Mouse (Mus musculus): ENCODE measurements at regions not wholly inside any gene's neighbourhood (a gene's known extent, or its start where the extent isn't known, plus 50 kb on each side); places are given as distances from the start of the nearest gene placed in this dataset.

GRCm38 (mm10) chr3:27815201-27815695 is 80.9 kb downstream of the Tmem212 start:
- peak; percentile 74 for DNase-seq

- DNase-seq = peak; percentile 59
Observed at GRCm38 (mm10) chr3:27804271-27804670, 91.9 kb downstream of the Tmem212 start.

DNA sequence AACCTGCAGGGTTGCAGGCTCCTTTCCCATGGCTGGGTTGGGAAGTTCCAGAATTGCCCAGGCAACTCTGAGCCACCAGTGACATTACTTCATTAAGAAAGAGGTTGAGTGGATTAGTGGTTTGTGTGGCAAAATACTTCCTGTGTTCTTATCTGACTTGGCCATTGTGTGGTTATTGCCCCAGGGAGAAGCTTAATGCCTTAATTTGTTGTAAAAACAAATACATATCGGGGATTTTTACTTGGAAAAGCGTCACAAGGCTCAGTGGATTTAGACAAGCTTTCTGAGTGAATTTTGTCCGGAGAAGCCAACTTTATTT is 80.5 kb upstream of the Fndc3b start:
- no peak for DNase-seq

DNA sequence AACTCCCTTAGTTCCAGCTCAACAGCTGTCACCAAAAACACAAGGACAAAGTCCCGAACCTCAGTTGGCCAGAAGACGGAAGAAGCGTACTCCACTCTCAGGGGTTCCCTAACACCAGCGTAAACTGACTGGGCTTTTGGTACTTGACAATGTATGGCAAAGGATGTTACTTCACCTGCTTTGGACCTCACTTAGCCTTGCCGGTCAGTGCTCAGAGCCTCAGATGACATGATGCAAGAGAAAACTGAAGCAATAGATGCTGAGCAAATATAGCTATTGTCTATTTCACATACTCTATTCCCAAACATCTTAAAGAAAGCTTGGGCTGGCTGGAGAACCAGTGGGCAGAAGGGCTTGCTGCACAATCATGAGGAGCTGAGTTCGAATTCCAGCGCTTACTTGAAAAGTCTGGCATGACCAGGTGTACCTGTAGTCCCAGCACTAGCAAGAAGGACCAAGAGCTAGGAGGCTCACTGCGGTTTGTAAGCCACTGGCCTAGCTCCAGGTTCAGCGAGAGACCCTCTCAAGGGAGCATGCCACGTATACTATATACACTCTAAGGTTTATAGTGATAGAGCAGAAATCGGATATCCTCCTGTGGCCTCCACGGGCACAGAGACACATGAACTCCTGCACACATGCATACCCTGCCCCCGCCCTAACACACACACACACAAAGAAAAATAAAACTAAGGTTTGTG is 80.0 kb upstream of the Fndc3b start:
- DNase-seq = peak; percentile 88

DNA sequence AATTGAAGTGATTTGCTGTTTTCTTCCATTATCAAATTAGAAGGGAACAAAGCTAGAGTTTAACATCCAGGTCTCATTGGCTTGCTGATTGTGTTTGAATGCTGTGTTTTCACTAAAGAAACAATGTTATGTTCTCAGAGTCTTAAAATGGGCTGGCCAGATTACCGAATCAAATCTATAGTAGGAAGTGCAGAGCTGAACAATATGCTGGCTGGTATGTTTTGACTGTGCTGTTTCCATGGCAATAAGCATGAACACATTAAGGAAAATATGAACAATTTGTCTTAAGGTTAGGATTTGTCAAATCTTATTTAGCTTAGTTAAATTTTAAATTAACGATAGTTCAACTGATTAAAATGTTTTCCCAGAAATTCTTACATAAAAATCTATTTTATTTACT is 72.8 kb upstream of the Fndc3b start:
- peak; percentile 19 for DNase-seq

GRCm38 (mm10) chr3:27783476-27783875 is 72.4 kb upstream of the Fndc3b start:
- DNase-seq = peak; percentile 64

- peak; percentile 84 for DNase-seq
Observed at GRCm38 (mm10) chr3:27782056-27782765, 71.1 kb upstream of the Fndc3b start.

GRCm38 (mm10) chr3:27779892-27780291 is 68.8 kb upstream of the Fndc3b start:
- DNase-seq = peak; percentile 43

DNA sequence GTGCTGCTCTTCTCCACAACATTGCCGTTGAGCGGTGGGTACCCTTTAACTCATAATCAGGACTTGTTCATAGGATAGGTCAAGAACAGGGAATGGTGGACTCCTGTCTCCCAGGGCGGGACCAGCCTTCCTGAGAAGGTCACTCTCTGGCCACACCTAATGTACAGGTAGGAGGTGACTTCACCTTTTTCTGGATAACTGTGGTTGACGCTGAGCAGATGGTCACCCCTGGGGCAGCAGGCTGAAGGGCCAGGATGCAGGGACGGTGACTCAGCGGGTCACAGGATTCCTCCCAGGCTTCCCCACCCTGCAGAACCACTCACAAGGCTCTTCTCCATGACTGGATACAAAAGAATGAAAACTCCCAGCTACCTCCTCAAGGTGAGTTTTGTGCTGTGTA is 66.6 kb upstream of the Fndc3b start:
- DNase-seq = peak; percentile 62

DNA sequence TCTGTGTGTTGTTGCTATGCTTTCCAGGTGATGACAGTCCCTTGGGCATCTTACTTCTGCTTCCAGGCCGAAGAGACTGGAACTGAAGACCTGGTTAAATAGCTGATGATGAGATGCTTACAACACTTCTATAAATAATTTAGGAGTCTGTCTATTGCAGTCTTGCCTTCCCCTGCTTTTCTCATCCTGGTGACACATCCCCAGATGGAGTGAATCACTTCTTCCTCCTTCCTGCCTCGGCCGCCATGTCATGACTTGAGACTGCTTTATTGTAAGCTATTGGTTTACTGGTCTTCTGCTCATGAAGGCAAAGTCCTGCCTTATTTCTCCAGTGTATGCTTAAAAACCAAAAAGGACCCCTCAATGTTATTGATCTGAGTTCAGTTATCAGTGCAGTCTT is 62.1 kb upstream of the Fndc3b start:
- peak; percentile 59 for DNase-seq

- peak; percentile 57 for DNase-seq
Observed at GRCm38 (mm10) chr3:27769438-27769837, 58.3 kb upstream of the Fndc3b start.

DNA sequence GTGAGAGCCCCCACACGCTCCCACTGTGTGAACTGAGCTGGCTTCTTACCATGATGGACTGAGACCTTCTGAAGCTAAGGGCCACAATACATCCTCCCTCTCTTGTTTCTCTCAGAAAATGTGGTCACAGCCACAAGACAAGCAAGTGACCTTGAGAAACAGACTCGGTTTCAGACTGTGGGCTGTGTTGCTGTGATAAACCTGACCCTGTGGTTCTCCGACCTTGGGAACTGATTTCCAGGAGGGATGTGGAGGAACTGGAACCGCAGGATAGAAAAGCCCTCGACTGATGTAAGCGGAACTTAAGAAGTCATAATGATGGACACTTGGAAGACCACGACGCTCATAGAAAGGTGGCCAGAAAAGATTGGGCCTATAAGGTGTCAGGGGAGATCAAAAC is 56.1 kb upstream of the Fndc3b start:
- peak; percentile 29 for DNase-seq

- DNase-seq = peak; percentile 90
Observed at GRCm38 (mm10) chr3:27766421-27766820, 55.3 kb upstream of the Fndc3b start.

DNA sequence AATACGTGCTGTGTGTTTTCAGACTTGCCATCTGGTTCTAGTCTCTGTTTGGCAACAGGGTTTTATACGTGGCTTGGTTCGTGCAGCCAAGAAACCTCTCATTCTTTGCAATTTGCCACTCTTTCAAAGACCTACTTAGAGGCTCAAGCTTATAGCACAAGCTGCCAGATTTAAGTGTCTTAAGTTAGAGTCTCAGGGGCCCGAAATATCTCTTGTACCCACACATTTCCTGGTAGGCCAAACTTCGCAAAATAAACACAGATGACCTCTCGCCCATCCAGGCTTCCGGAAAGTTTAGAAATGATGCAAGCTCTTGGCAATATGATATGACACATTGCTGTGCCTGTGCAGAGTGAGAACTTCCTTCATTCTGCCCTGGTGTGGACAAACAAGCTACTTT is 54.8 kb upstream of the Fndc3b start:
- DNase-seq = peak; percentile 97

GRCm38 (mm10) chr3:27764556-27764955 is 53.4 kb upstream of the Fndc3b start:
- no peak for DNase-seq

GRCm38 (mm10) chr3:27761031-27761430 is 49.9 kb upstream of the Fndc3b start:
- DNase-seq = peak; percentile 44
